Mouse (Mus musculus) B cell, adult 62 days (primary cell): ENCODE measurements around the gene Cfap20. TPM values are rescaled to one million over a fixed set of nuclear protein-coding genes. Genes with fewer than 3 reads are reported as not detected.

ENCODE experiments used
- total RNA-seq: library from RNA; stranded (reverse); gene quantifications from 4 replicates; pipeline ENCODE4 v1.2.4, GENCODE M21; 2023

The Cfap20 gene
- 133 to 149 TPM (median 143 TPM) in 4 replicates for total RNA-seq

GRCm38 (mm10) chr8:95434686-95435439 is at the start of gene Cfap20:
Cfap20 (minus strand) TSS chr8:95434869.

Other genes starting within 250 kb of the Cfap20 start
- gene Kifc3, start 232.1 kb downstream of the Cfap20 start, total RNA-seq: 7.6 to 9.8 TPM (median 8.5 TPM) in 4 replicates
- 0.36 TPM in 1 of 4 replicates, not detected in the others for gene Cngb1, start 128.3 kb downstream of the Cfap20 start, total RNA-seq
- gene Tepp, start 124.3 kb downstream of the Cfap20 start, total RNA-seq: not detected in 4 replicates
- gene Zfp319, start 102.9 kb downstream of the Cfap20 start, total RNA-seq: 23.1 to 25.3 TPM (median 24.5 TPM) in 4 replicates
- gene Usb1, start 102.6 kb downstream of the Cfap20 start, total RNA-seq: 51.5 to 57.0 TPM (median 55.2 TPM) in 4 replicates
- 0.12 TPM in 1 of 4 replicates, not detected in the others for gene Mmp15, start 82.6 kb downstream of the Cfap20 start, total RNA-seq
- gene Csnk2a2, start 55.2 kb upstream of the Cfap20 start, total RNA-seq: 74.0 to 86.5 TPM (median 80.2 TPM) in 4 replicates
- not detected in 4 replicates for gene Ccdc113, start 99.2 kb upstream of the Cfap20 start, total RNA-seq
- gene Prss54, start 141.5 kb upstream of the Cfap20 start, total RNA-seq: not detected in 4 replicates
- gene Gins3, start 198.6 kb upstream of the Cfap20 start, total RNA-seq: 3.7 to 4.7 TPM (median 4.2 TPM) in 4 replicates
- not detected in 4 replicates for gene Ndrg4, start 242.1 kb upstream of the Cfap20 start, total RNA-seq